Mouse (Mus musculus) E14TG2a.4 (cell line): ENCODE measurements around the gene Rbms1.

Experiments used
- CTCF ChIP-seq: conservative IDR thresholded peaks from 2 replicates; pipeline ENCODE4 v1.5.1; 2014; ENCODE audit warnings: low read length
- NANOG ChIP-seq: IDR thresholded peaks from 2 replicates; pipeline ENCODE4 v1.6.1; 2014; ENCODE audit warnings: borderline replicate concordance, low read length, mixed read lengths

DNA sequence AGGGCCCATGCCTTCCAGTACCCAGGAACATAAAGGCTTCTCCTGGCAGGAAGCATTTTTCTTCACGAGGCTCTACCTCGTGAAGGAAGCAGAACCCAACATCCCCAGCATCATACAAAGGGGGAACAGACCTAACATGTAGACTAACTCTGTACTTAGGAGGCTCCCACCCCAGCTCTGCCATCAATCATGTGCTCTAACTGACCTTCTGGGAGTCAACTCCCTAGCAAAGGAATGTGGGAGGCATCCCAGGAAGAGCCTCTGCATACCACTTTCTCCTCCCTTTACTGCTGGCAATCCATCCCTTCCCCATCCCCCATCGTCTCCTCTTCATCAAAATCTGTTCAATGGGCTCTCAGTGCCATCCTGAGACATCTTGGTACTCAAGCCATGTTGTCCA lies 49.7 kb downstream of the Rbms1 start:
- TF ChIP-seq CTCF (no peak), NANOG (no peak)
